Mouse (Mus musculus) left cerebral cortex, postnatal 4 days (tissue): ENCODE data around the gene Txk. TPM values are rescaled to one million over a fixed set of nuclear protein-coding genes. Genes with fewer than 3 reads are reported as not detected.

Experiments
- DNase-seq: peaks from one replicate; pipeline ENCODE4 v3.0.0-alpha.2; 2022
- intact Hi-C: fragments of 180-260 bp; cut with DNase I; formaldehyde crosslinking; loops from one replicate; pipeline ENCODE4 v1.15.1; 2025
- total RNA-seq, 2 experiments: library from RNA; stranded (reverse); gene quantifications; 2 replicates each; pipeline ENCODE4 v1.2.3; 2021

Gene Txk
- total RNA-seq, 2 experiments from 2014 or later, result 0.18 to 0.40 TPM

DNA sequence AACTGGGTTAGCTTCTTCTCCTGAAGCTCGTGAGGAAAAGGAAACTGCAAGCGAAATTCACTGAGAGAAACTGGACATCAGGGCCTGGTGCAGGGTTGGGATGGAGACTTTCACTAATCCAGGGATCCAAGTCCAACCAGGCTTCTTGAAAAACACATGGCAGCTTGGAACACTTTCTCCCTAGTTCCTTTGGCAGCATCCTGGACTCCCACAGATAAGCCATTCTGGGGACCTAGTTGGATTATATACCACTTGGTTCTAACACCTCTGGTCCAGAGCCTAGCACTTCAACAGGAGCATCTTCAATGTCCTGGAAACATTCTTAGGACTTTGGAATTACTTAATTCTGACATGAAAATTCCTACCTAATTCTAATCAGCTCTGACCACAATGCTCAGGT, 2.5 kb upstream of the Txk start:
- no peak for DNase-seq

DNA sequence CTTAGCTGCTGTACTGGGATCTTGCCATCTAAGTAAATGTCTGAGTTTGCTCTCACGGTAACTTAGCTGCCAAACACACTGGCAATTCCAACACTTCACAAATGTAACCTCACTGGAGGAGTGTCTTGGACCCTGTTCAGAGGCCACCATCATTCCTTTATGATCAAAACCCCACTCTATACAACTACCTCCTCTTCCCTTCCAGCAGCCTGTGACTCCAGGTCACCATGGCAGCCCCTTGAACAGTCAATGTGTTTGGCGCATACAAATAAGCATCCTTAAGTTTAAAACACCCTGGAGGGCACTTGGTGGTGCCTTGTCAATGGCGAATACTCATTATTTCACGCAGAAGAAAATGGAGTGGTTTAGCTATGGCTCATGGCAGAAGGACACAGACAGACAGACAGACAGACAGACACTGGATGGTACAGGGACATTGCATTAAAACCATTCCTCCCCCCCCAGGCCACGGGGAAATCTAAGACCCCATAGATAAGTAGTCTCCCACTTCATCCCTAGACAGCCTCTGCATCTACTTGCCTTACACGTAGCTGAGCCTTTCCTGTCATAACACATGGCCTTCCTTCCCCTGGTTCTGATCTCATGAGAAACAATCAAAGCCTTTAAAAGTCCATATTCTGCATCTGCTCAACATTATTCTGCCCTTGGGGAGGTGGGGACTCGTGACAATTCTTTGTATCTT, 1.4 kb downstream of the Txk start:
- intact Hi-C loops, result loop anchor here (10.0 kb wide), 1 partner anchor 1246 kb away; no protein-coding TSS in a partner anchor
- no peak for DNase-seq

More for the DNA sequence above, 2.5 kb upstream of the Txk start:
- intact Hi-C loops, result loop anchor here (10.0 kb wide), 1 partner anchor 1250 kb away; no protein-coding TSS in a partner anchor

GRCm38 (mm10) chr5:72750226-72750625, 2.4 kb downstream of the Txk start:
- DNase-seq, result no peak
- intact Hi-C loops, result loop anchor here (10.0 kb wide), 1 partner anchor 1245 kb away; no protein-coding TSS in a partner anchor

DNA sequence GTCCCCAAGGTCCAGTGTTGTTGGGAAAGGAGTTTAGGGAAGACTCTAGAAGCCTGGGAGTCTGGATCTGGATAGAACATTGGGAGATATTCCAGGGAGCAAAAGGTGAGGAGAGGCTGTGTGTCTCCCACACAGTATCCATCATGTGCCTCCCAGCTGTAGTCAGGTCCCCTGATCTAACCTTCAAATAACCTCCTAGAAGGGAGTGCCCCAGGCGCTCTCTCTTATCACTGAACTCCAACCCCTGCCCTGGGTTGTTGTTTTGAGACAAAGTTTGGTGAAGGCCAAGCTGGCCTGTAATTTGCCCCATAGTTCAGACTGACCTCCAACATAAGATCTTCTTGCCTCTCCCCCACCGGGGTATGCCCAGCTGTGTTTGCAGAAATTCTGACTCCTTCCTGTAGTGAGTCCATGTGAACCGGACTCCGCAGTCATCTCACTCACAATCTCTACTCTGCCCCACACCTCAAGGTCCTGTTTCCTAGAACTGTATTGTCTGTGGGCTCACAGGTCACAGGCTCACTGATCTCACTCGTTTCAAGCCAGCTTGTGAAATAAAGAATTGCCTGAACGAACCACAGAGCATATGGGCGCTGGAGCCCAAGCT, 3.8 kb downstream of the Txk start:
- no peak for DNase-seq
- intact Hi-C loops, result no loop called here

GRCm38 (mm10) chr5:72747384-72747783, 5.2 kb downstream of the Txk start:
- intact Hi-C loops, result no loop called here
- DNase-seq, result no peak

DNA sequence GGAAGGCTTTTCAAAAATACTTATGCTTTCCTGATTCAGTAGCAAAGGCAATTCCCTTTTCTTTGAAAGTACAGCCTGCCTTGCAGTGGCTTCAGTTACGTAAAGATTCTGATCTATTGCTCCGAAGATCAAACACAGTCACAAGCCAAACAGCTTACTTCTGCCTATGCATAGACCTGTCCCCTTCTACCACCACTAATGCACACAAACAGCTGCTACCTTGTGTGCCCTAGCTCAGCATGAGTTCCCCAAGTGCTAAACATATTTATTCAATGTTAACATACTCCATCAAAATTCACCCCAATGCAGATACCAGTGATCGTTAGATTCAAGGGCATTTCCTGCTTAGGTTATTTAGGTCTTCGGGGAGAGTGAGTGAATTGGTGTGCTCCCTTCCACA, 6.1 kb downstream of the Txk start:
- intact Hi-C loops, result no loop called here
- DNase-seq, result no peak

- intact Hi-C loops, result no loop called here
- no peak for DNase-seq
Measured at GRCm38 (mm10) chr5:72743103-72743502, 9.5 kb downstream of the Txk start.

- intact Hi-C loops, result no loop called here
Measured at GRCm38 (mm10) chr5:72736868-72737267, 15.7 kb downstream of the Txk start.

GRCm38 (mm10) chr5:72736437-72736836, 16.1 kb downstream of the Txk start:
- intact Hi-C loops, result no loop called here
- no peak for DNase-seq

More at GRCm38 (mm10) chr5:72736868-72737267, 15.7 kb downstream of the Txk start:
- no peak for DNase-seq

DNA sequence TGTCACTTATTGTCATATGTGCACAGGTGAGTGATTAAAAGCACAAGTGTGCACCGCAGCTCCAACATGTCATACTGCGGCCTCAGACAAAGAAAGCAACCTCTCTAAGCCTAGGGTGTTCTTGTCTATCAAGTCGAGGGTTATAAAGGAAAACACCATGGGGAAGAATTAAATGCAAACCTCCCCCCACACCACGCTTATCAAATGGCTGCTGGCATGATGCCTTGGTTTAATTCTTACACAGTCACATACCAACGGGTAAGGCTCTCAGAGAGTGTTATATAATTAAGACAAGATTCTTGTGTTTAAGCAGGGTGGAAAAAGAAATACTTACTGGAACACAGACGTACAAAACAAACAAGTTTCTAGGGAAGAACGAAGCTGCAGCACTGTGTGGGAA, 16.8 kb downstream of the Txk start:
- DNase-seq, result no peak
- intact Hi-C loops, result no loop called here

DNA sequence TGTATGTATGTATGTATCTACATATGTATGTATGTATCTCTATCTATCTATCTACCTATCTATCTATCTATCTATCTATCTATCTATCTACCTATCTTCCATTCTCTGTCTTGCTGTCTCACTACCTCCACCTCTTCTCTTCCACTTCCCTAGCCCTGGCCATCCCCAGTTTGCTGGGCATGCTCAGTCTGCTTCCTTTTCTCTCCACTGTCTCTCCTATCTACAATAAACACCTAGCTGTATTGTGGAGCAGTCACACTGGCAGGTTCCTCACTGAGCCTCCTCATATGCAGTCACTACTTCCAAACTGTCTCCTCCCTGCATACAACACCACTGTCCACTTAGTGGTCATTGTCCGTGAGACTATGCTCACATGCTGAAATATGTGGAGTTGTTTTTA, 19.7 kb downstream of the Txk start:
- intact Hi-C loops, result no loop called here
- no peak for DNase-seq

- intact Hi-C loops, result no loop called here
- DNase-seq, result no peak
Measured at GRCm38 (mm10) chr5:72725404-72725803, 27.2 kb downstream of the Txk start.

DNA sequence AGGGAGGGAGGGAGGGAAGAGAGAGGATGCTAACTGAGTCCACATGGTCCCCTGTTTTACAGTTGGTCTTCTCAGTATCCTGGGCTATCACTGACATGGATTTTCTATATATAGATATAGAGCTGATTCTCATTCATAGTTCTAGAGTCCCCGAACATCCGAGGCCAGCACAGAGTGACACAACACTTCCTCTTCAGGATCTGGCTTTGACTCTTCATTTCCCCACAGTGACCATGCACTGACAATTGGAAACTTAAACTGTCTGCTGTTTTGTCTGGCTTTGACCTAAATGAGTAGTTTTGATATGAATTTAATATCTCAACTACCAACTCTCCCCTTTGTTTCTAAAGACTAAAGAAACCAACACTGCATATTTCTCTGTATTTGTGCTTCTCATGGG, 29.1 kb downstream of the Txk start:
- intact Hi-C loops, result no loop called here

DNA sequence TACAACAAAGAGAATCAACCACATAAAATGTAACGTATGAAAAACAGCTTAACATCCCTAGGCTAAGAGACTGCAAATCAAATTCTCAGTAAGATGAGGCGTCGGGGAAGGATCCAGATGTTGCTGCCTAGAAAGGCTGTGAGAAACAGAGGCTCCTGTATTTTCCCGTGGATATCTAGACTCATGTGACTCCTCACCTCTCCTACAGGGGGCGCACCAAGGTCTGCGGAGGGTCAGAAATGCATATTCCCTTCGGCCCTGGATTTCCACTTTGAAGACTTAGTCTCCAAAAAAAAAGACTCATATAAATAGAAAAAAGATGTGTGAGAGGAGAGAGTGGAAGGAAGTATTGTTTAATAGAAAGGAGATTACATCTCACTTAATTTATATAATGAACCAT, 32.0 kb downstream of the Txk start:
- intact Hi-C loops, result no loop called here
- no peak for DNase-seq

More for the DNA sequence above, 29.1 kb downstream of the Txk start:
- DNase-seq, result no peak

GRCm38 (mm10) chr5:72710572-72711278, 41.9 kb downstream of the Txk start:
- peak; percentile 69 for DNase-seq
- intact Hi-C loops, result loop anchor here (5.0 kb wide), 1 partner anchor 358 kb away; no protein-coding TSS in a partner anchor

- intact Hi-C loops, result loop anchor here (5.0 to 10.0 kb wide), 2 partner anchors 155 to 358 kb away; partner anchors contain the start of gene Nfxl1
Measured at GRCm38 (mm10) chr5:72709976-72710375, 42.6 kb downstream of the Txk start.

GRCm38 (mm10) chr5:72709451-72709850, 43.1 kb downstream of the Txk start:
- intact Hi-C loops, result loop anchor here (10.0 kb wide), 1 partner anchor 155 kb away; the partner anchor contains the start of gene Nfxl1

More at GRCm38 (mm10) chr5:72709976-72710375, 42.6 kb downstream of the Txk start:
- no peak for DNase-seq

DNA sequence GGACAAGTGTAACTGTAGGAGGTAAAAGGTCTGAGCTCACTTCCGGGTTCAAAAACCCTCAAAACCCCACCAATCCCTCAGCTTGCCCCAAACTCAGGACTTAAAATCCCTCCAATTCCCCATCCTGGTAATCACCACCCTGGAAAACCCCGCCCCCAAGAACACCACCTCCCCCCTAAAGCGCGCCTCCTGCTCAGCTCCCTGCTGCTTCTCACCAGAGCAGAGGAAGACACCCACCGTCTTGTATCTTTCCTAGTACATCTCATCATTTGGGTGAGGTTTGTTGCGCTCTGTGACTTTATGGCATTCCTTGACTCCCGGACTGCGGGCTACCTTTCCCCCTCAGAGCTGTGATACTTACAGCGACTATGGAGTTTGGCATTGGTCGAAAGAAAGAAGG, 45.9 kb downstream of the Txk start:
- intact Hi-C loops, result loop anchor here (10.0 kb wide), 1 partner anchor 152 kb away; the partner anchor contains the start of gene Nfxl1
- no peak for DNase-seq

More at GRCm38 (mm10) chr5:72709451-72709850, 43.1 kb downstream of the Txk start:
- no peak for DNase-seq

DNA sequence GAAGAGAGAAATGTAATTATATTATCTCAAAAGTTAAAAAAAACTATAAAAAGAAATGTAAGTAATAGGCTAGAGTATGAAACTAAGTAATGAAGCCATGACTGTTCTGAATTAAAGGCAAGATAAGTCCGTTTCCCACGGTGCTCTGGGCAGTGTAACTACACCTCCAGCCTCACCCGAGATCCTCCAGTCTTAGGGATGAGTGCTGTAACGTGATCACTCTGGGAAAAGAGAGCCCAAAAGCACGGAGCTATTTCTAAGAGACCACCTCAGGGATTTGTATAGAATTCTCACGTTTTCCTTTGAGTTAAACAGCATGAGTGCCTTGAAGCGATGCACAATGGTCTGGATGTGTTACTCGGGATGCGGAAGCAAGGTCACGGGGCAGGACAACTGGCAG, 46.5 kb downstream of the Txk start:
- intact Hi-C loops, result loop anchor here (10.0 kb wide), 1 partner anchor 151 kb away; the partner anchor contains the start of gene Nfxl1

GRCm38 (mm10) chr5:72702202-72702601, 50.4 kb downstream of the Txk start:
- DNase-seq, result no peak
- intact Hi-C loops, result loop anchor here (10.0 kb wide), 1 partner anchor 147 kb away; the partner anchor contains the start of gene Nfxl1

More for the DNA sequence above, 46.5 kb downstream of the Txk start:
- no peak for DNase-seq

DNA sequence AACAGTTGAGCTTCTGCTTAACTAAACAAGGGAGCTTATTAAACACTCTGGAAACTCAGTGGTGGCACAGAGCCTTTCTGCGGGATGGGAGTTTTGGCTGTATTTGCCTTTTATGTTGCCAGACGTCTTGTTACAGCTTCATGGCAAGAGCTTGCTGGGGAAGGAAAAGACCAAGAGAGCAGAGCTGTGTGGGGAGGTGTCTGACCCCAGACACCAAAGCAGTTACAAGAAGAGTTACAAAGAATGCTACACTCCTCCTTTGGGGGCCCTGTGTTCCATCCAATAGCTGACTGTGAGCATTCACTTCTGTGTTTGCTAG, 53.1 kb downstream of the Txk start:
- intact Hi-C loops, result no loop called here
- peak; percentile 17 for DNase-seq
